In genomic region chr13:51800921-51801320, GRCm38 (mm10) we compare ENCODE assay signal across 10 mouse cellular contexts. TPM values are rescaled to one million over a fixed set of nuclear protein-coding genes. Genes with fewer than 3 reads are reported as not detected.
DNase-seq lines count a peak whose midpoint lies in the region; ATAC-seq and TF ChIP-seq lines count a peak whose summit lies in the region.
"Had no signal": no experiment of that assay in that cellular context is flagged by ENCODE, and none has a peak within 500 bp of the region (broad histone marks: within the 10 kb centered on the region; RNA-seq: fewer than 3 reads in every experiment).

No protein-coding gene starts in this region.

- no peaks in the 10 kb centered on the region for H3K36me3 ChIP-seq in hindbrain, postnatal 0 days (ENCODE audit: insufficient read depth, low read length)
- no peaks in the 10 kb centered on the region for H3K36me3 ChIP-seq in hindbrain, embryonic 12.5 days
- H3K36me3 ChIP-seq in spleen, adult 2 months (ENCODE audit: control insufficient read depth, insufficient read depth, low read length) = no peaks in the 10 kb centered on the region
- no peaks in the 10 kb centered on the region for H3K36me3 ChIP-seq in kidney, adult 2 months (ENCODE audit: control insufficient read depth, insufficient read depth, low read length)
- H3K36me3 ChIP-seq: limb, embryonic 13.5 days had no signal

- no peak overlapping the region for H3K4me2 ChIP-seq in hindbrain, postnatal 0 days (ENCODE audit: low read depth, low read length)
- H3K4me2 ChIP-seq in hindbrain, embryonic 12.5 days (replicated peaks) = no peak overlapping the region
- H3K4me2 ChIP-seq: limb, embryonic 13.5 days had no signal

- no peak for TF ChIP-seq CTCF in hindbrain, postnatal 0 days (IDR thresholded peaks at IDR 0.05; ENCODE audit: low read depth)
- no peak for TF ChIP-seq CTCF in spleen, adult 2 months (IDR thresholded peaks at IDR 0.05; ENCODE audit: extremely low read depth, insufficient read depth, insufficient read length, insufficient replicate concordance)
- no peak for TF ChIP-seq CTCF in kidney, adult 2 months (conservative IDR thresholded peaks at IDR 0.05; ENCODE audit: insufficient read depth, insufficient read length, low read depth, low read length)

- no peak overlapping the region for H3K9ac ChIP-seq in hindbrain, postnatal 0 days (replicated peaks; ENCODE audit: low read length)
- H3K9ac ChIP-seq in hindbrain, embryonic 12.5 days = no peak overlapping the region
- H3K9ac ChIP-seq: limb, embryonic 13.5 days had no signal

- no peaks in the 10 kb centered on the region for H3K9me3 ChIP-seq in hindbrain, postnatal 0 days (ENCODE audit: low read length)
- H3K9me3 ChIP-seq in hindbrain, embryonic 12.5 days (replicated peaks) = no peaks in the 10 kb centered on the region
- H3K9me3 ChIP-seq: limb, embryonic 13.5 days had no signal

- no peak for TF ChIP-seq POLR2A in spleen, adult 2 months (IDR thresholded peaks at IDR 0.05; ENCODE audit: low read depth, low read length)
- TF ChIP-seq POLR2A in kidney, adult 2 months (IDR thresholded peaks at IDR 0.05; ENCODE audit: low read depth, low read length) = no peak

- DNase-seq in hindbrain, postnatal 0 days (ENCODE audit: low spot score) = peak; percentile 51
- DNase-seq in CD8-positive naive resting alpha-beta T cell, adult 2 months (ENCODE audit: low read depth in 2 of 2, low spot score in 2 of 2) = peak; percentile 73 to 81
- peak; percentile 54 for DNase-seq in layer of hippocampus, adult 9-11 months
- peak; percentile 73 to 79 for DNase-seq in spleen, adult 2 months (ENCODE audit: low read depth in 1 of 2, low spot score in 2 of 2)
- no peak for DNase-seq in gastrocnemius, postnatal 4 days (ENCODE audit: low spot score in 2 of 2)
- DNase-seq in kidney, adult 2 months = no peak
- no peak for DNase-seq in urinary bladder, postnatal 4 days (ENCODE audit: low spot score in 2 of 2)
- DNase-seq: kidney, adult 9 months had no signal

- H3K4me3 ChIP-seq in hindbrain, postnatal 0 days (ENCODE audit: low read length) = no peak overlapping the region
- H3K4me3 ChIP-seq in hindbrain, embryonic 12.5 days = no peak overlapping the region
- H3K4me3 ChIP-seq in spleen, adult 2 months (ENCODE audit: extremely low read depth, insufficient read depth, insufficient read length) = no peak overlapping the region
- no peak overlapping the region for H3K4me3 ChIP-seq in kidney, adult 2 months (ENCODE audit: insufficient read depth, low read depth, low read length)
- H3K4me3 ChIP-seq: limb, embryonic 13.5 days had no signal

- no peaks in the 10 kb centered on the region for H3K27me3 ChIP-seq in hindbrain, postnatal 0 days (ENCODE audit: insufficient read depth, low read length)
- 0 out of 2 replicates have a peak, but pooled peaks cover 3% of the 10 kb centered on the region for H3K27me3 ChIP-seq in hindbrain, embryonic 12.5 days
- no peaks in the 10 kb centered on the region for H3K27me3 ChIP-seq in spleen, adult 2 months (ENCODE audit: control insufficient read depth, insufficient read depth, low read length)
- H3K27me3 ChIP-seq in kidney, adult 2 months (replicated peaks; ENCODE audit: control insufficient read depth, insufficient read depth, low read length) = no peaks in the 10 kb centered on the region
- H3K27me3 ChIP-seq: limb, embryonic 13.5 days had no signal

- H3K4me1 ChIP-seq in hindbrain, postnatal 0 days (ENCODE audit: insufficient read depth, low read length) = no peaks in the 10 kb centered on the region
- peaks cover 6% of the 10 kb centered on the region; the same call in 1 of the 2 replicates for H3K4me1 ChIP-seq in hindbrain, embryonic 12.5 days
- H3K4me1 ChIP-seq in spleen, adult 2 months (ENCODE audit: control insufficient read depth, insufficient read depth, insufficient read length) = peaks cover 24% of the 10 kb centered on the region; the same call in 1 of the 2 replicates
- H3K4me1 ChIP-seq in kidney, adult 2 months (ENCODE audit: control insufficient read depth, insufficient read depth, low read length) = no peaks in the 10 kb centered on the region
- H3K4me1 ChIP-seq: limb, embryonic 13.5 days had no signal

- 42% methylated on average over 9 of the region's 9 CpGs for WGBS in hindbrain, postnatal 0 days
- WGBS in hindbrain, embryonic 12.5 days = 58% methylated on average over 9 of the region's 9 CpGs
- WGBS in spleen, adult 2 months = 12% methylated on average over 9 of the region's 9 CpGs
- 66% methylated on average over 9 of the region's 9 CpGs for WGBS in kidney, adult 2 months

- no peak overlapping the region for H3K27ac ChIP-seq in hindbrain, postnatal 0 days
- no peak overlapping the region for H3K27ac ChIP-seq in hindbrain, embryonic 12.5 days
- H3K27ac ChIP-seq in spleen, adult 2 months (ENCODE audit: insufficient read depth, low read length) = peak overlapping the region; percentile 60
- H3K27ac ChIP-seq in kidney, adult 2 months (ENCODE audit: insufficient read depth, low read depth, low read length) = no peak overlapping the region
- H3K27ac ChIP-seq: limb, embryonic 13.5 days had no signal

- peak; percentile 48; the same call in 1 of the 2 replicates for ATAC-seq in hindbrain, postnatal 0 days
- no peak for ATAC-seq in hindbrain, embryonic 12.5 days (ENCODE audit: low FRiP score)

RNA-seq across cellular contexts. Expression of gene Sema4d, which starts 7.4 kb away (rescaled TPM):
- 19.7 and 33.1 TPM in 2 replicates for total RNA-seq in hindbrain, postnatal 0 days (2014; rRNA removed)
- polyA plus RNA-seq in hindbrain, postnatal 0 days (2015; fragmentation: Nextera tagmentation; extraction: Ambion mirVana) = 13.7 and 15.0 TPM in 2 replicates
- polyA plus RNA-seq in hindbrain, embryonic 12.5 days (2016; fragmentation: Nextera tagmentation; extraction: Ambion mirVana) = 7.2 and 7.7 TPM in 2 replicates
- 77.0 and 103 TPM in 2 replicates for polyA plus RNA-seq in spleen, adult 2 months (2012; rRNA removed)
- 10 to 100 TPM; 75.1 to 92.5 TPM for total RNA-seq in gastrocnemius, postnatal 4 days (2021)
- 87.8 and 93.2 TPM in 2 replicates for polyA plus RNA-seq in kidney, adult 2 months (2012; rRNA removed)

RNA-seq across cellular contexts. Expression of gene Gadd45g, which starts 45.6 kb away (rescaled TPM):
- 18.3 and 19.0 TPM in 2 replicates for total RNA-seq in hindbrain, postnatal 0 days (2014; rRNA removed)
- 38.6 and 43.3 TPM in 2 replicates for polyA plus RNA-seq in hindbrain, postnatal 0 days (2015; fragmentation: Nextera tagmentation; extraction: Ambion mirVana)
- polyA plus RNA-seq in hindbrain, embryonic 12.5 days (2016; fragmentation: Nextera tagmentation; extraction: Ambion mirVana) = 163 and 181 TPM in 2 replicates
- polyA plus RNA-seq in spleen, adult 2 months (2012; rRNA removed) = 14.6 and 19.8 TPM in 2 replicates
- 10 to 100 TPM; 11.6 to 13.3 TPM for total RNA-seq in gastrocnemius, postnatal 4 days (2021)
- 57.2 and 59.8 TPM in 2 replicates for polyA plus RNA-seq in kidney, adult 2 months (2012; rRNA removed)

Comparison
In these comparisons a context has a peak if more than half of its experiments do, and no peak if none do; other contexts are left out.
1. DNase-seq: peak in hindbrain, postnatal 0 days (single experiment), CD8-positive naive resting alpha-beta T cell, adult 2 months (2 of 2), layer of hippocampus, adult 9-11 months (single experiment) and spleen, adult 2 months (2 of 2); none in gastrocnemius, postnatal 4 days (0 of 2), kidney, adult 2 months (single experiment) and urinary bladder, postnatal 4 days (0 of 2).